Mouse (Mus musculus) cerebellum, adult 2 months (tissue): ENCODE measurements around the gene Txndc11.

Experiments used
- CTCF ChIP-seq: fragments of 200-500 bp; IDR thresholded peaks from 2 replicates; pipeline ENCODE4 v1.5.1; 2011; ENCODE audit warnings: low read depth, mild to moderate bottlenecking, control low read depth, low read length, moderate library complexity, borderline replicate concordance; ENCODE audit not compliant: insufficient read depth
- POLR2A ChIP-seq: fragments of 200-500 bp; IDR thresholded peaks from 2 replicates; pipeline ENCODE4 v1.6.1; 2011; ENCODE audit warnings: low read length, control low read depth, borderline replicate concordance; ENCODE audit not compliant: insufficient read depth

GRCm38 (mm10) chr16:11174671-11175081, 40.2 kb upstream of the Txndc11 start:
- TF ChIP-seq POLR2A (no peak), CTCF (peak; percentile 21; the same call in 1 of the 2 replicates)
